In the genomic region with DNA sequence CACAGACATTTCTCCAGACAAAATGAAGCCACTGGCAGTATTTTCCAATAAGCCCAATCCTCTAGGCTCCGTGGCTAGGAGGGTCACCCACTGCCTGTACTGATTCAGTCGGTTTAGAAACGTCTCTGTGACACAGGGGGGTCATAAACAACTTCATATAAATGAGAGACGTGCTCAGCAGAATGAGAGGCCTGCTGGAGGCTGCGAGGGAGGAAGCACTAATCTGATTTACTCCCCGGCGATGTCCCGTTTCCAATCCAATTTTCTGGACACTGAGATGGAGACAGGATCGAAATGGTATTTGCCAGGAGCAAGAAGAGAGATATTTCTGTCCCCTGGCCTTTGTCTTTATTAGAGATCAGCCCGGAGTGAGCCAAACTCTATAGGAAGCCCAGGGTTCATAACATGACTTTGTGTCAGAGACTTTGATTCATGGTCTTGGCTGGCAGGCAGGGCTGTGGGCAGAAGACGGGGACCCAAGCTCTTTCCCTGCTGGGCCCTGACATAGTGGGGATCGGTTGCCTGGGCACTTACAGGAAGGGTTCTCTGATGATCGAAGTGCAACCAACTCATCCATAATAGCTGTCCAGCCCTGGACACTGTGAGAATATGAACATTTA, we compare ENCODE assay signal across 11 mouse cellular contexts.
DNase-seq lines count a peak whose midpoint lies in the region; ATAC-seq and TF ChIP-seq lines count a peak whose summit lies in the region.
"Had no signal": no experiment of that assay in that cellular context is flagged by ENCODE, and none has a peak within 500 bp of the region (broad histone marks: within the 10 kb centered on the region; RNA-seq: fewer than 3 reads in every experiment).

No protein-coding gene starts in this region.

- WGBS in cerebellum, adult 2 months = 53% methylated on average over 13 of the region's 13 CpGs
- WGBS in hindbrain, embryonic 10.5 days = 75% methylated on average over 13 of the region's 13 CpGs
- WGBS in hindbrain, embryonic 11.5 days = 65% methylated on average over 13 of the region's 13 CpGs
- WGBS in midbrain, embryonic 10.5 days = 69% methylated on average over 13 of the region's 13 CpGs
- 39% methylated on average over 13 of the region's 13 CpGs for WGBS in midbrain, embryonic 13.5 days
- WGBS in liver, embryonic 16.5 days (ENCODE audit: insufficient replicate concordance) = 32% methylated on average over 13 of the region's 13 CpGs

- no peak overlapping the region for H3K4me3 ChIP-seq in cerebellum, adult 2 months (replicated peaks; ENCODE audit: insufficient read depth, low read depth, low read length)
- no peak overlapping the region for H3K4me3 ChIP-seq in hindbrain, embryonic 10.5 days
- no peak overlapping the region for H3K4me3 ChIP-seq in hindbrain, embryonic 11.5 days (ENCODE audit: low read depth, low read length)
- no peak overlapping the region for H3K4me3 ChIP-seq in midbrain, embryonic 10.5 days
- H3K4me3 ChIP-seq in midbrain, embryonic 13.5 days (replicated peaks) = no peak overlapping the region
- no peak overlapping the region for H3K4me3 ChIP-seq in liver, embryonic 16.5 days (ENCODE audit: low read depth, low read length)

- peaks cover 17% of the 10 kb centered on the region; the same call in 1 of the 2 replicates for H3K4me1 ChIP-seq in cerebellum, adult 2 months (ENCODE audit: control insufficient read depth, insufficient read depth, low read length)
- peaks cover 33% of the 10 kb centered on the region for H3K4me1 ChIP-seq in hindbrain, embryonic 10.5 days (replicated peaks)
- H3K4me1 ChIP-seq in hindbrain, embryonic 11.5 days (replicated peaks; ENCODE audit: control insufficient read depth, insufficient read depth, low read length) = no peaks in the 10 kb centered on the region
- peaks cover 29% of the 10 kb centered on the region for H3K4me1 ChIP-seq in midbrain, embryonic 10.5 days
- peaks cover 25% of the 10 kb centered on the region for H3K4me1 ChIP-seq in midbrain, embryonic 13.5 days (replicated peaks)
- H3K4me1 ChIP-seq in liver, embryonic 16.5 days (ENCODE audit: control insufficient read depth, low read depth, low read length) = no peaks in the 10 kb centered on the region; the same call in none of the 2 replicates

- no peaks in the 10 kb centered on the region for H3K36me3 ChIP-seq in hindbrain, embryonic 10.5 days
- H3K36me3 ChIP-seq in hindbrain, embryonic 11.5 days (ENCODE audit: control insufficient read depth, insufficient read depth, low read length) = no peaks in the 10 kb centered on the region
- H3K36me3 ChIP-seq in midbrain, embryonic 10.5 days = no peaks in the 10 kb centered on the region
- H3K36me3 ChIP-seq in midbrain, embryonic 13.5 days = no peaks in the 10 kb centered on the region
- H3K36me3 ChIP-seq in liver, embryonic 16.5 days (ENCODE audit: control insufficient read depth, insufficient read depth) = no peaks in the 10 kb centered on the region

- H3K4me2 ChIP-seq in hindbrain, embryonic 11.5 days (replicated peaks; ENCODE audit: low read depth, low read length) = no peak overlapping the region
- H3K4me2 ChIP-seq in midbrain, embryonic 13.5 days (replicated peaks) = no peak overlapping the region
- H3K4me2 ChIP-seq in liver, embryonic 16.5 days (ENCODE audit: low read depth, low read length) = no peak overlapping the region

- H3K27ac ChIP-seq in cerebellum, adult 2 months (ENCODE audit: insufficient read depth, low read length) = no peak overlapping the region
- H3K27ac ChIP-seq in hindbrain, embryonic 10.5 days = peak overlapping the region; percentile 62
- H3K27ac ChIP-seq in hindbrain, embryonic 11.5 days (ENCODE audit: low read depth, low read length) = no peak overlapping the region
- H3K27ac ChIP-seq in midbrain, embryonic 10.5 days (replicated peaks) = peak overlapping the region; percentile 15
- H3K27ac ChIP-seq in midbrain, embryonic 13.5 days = no peak overlapping the region
- peak overlapping the region; percentile 74 for H3K27ac ChIP-seq in liver, embryonic 16.5 days (ENCODE audit: low read length)
- H3K27ac ChIP-seq: liver, embryonic 14.5 days had no signal

- ATAC-seq in cerebellum, adult (ENCODE audit: insufficient number of reproducible peaks, low FRiP score, low TSS enrichment) = no peak
- no peak for ATAC-seq in hindbrain, embryonic 11.5 days (ENCODE audit: low FRiP score)
- no peak for ATAC-seq in midbrain, embryonic 13.5 days
- no peak for ATAC-seq in liver, embryonic 16.5 days (ENCODE audit: low read depth)
- ATAC-seq: forebrain, embryonic 16.5 days had no signal

- no peaks in the 10 kb centered on the region for H3K9me3 ChIP-seq in hindbrain, embryonic 10.5 days
- no peaks in the 10 kb centered on the region for H3K9me3 ChIP-seq in hindbrain, embryonic 11.5 days (ENCODE audit: control insufficient read depth, low read length)
- H3K9me3 ChIP-seq in midbrain, embryonic 10.5 days (replicated peaks) = no peaks in the 10 kb centered on the region
- H3K9me3 ChIP-seq in midbrain, embryonic 13.5 days = no peaks in the 10 kb centered on the region
- no peaks in the 10 kb centered on the region for H3K9me3 ChIP-seq in liver, embryonic 16.5 days (replicated peaks; ENCODE audit: control insufficient read depth, low read length)

- no peak for TF ChIP-seq POLR2A in cerebellum, adult 2 months (IDR thresholded peaks at IDR 0.05; ENCODE audit: borderline replicate concordance, insufficient read depth, low read length)

- TF ChIP-seq CTCF in cerebellum, adult 2 months (IDR thresholded peaks at IDR 0.05; ENCODE audit: borderline replicate concordance, insufficient read depth, low read depth, low read length) = no peak

- DNase-seq in cerebellum, adult 2 months = peak; percentile 27 to 47
- no peak for DNase-seq in hindbrain, embryonic 10.5 days (ENCODE audit: low spot score)
- no peak for DNase-seq in hindbrain, embryonic 11.5 days (ENCODE audit: low spot score)
- peak; percentile 18 for DNase-seq in midbrain, embryonic 10.5 days (ENCODE audit: low spot score)
- no peak for DNase-seq in frontal cortex, postnatal 10 days (ENCODE audit: low spot score in 2 of 2)
- DNase-seq: adrenal gland, postnatal 36 days had no signal

- H3K27me3 ChIP-seq in cerebellum, adult 2 months (ENCODE audit: control insufficient read depth, insufficient read depth, low read length) = no peaks in the 10 kb centered on the region
- H3K27me3 ChIP-seq in hindbrain, embryonic 10.5 days (ENCODE audit: insufficient read depth, poor library complexity, severe bottlenecking) = no peaks in the 10 kb centered on the region
- H3K27me3 ChIP-seq in hindbrain, embryonic 11.5 days (ENCODE audit: control insufficient read depth, insufficient read depth, low read length) = no peaks in the 10 kb centered on the region
- H3K27me3 ChIP-seq in midbrain, embryonic 10.5 days (ENCODE audit: low read depth, poor library complexity, severe bottlenecking) = 0 out of 2 replicates have a peak, but pooled peaks cover 6% of the 10 kb centered on the region
- 0 out of 2 replicates have a peak, but pooled peaks cover 3% of the 10 kb centered on the region for H3K27me3 ChIP-seq in midbrain, embryonic 13.5 days
- H3K27me3 ChIP-seq in liver, embryonic 16.5 days (ENCODE audit: control insufficient read depth, insufficient read depth, low read depth, low read length) = no peaks in the 10 kb centered on the region

- H3K9ac ChIP-seq in hindbrain, embryonic 11.5 days (ENCODE audit: low read depth, low read length) = no peak overlapping the region
- no peak overlapping the region for H3K9ac ChIP-seq in midbrain, embryonic 13.5 days (replicated peaks)
- no peak overlapping the region for H3K9ac ChIP-seq in liver, embryonic 16.5 days (ENCODE audit: low read depth, low read length)
- H3K9ac ChIP-seq: liver, embryonic 14.5 days had no signal

Comparison
In these comparisons a context has a peak if more than half of its experiments do, and no peak if none do; other contexts are left out.
1. H3K27ac ChIP-seq: peak in hindbrain, embryonic 10.5 days (single experiment), midbrain, embryonic 10.5 days (single experiment) and liver, embryonic 16.5 days (single experiment); none in cerebellum, adult 2 months (single experiment), hindbrain, embryonic 11.5 days (single experiment) and midbrain, embryonic 13.5 days (single experiment).
2. DNase-seq: peak in cerebellum, adult 2 months (2 of 2) and midbrain, embryonic 10.5 days (single experiment); none in hindbrain, embryonic 10.5 days (single experiment), hindbrain, embryonic 11.5 days (single experiment) and frontal cortex, postnatal 10 days (0 of 2).